Mouse (Mus musculus) lung, embryonic 14.5 days (tissue): ENCODE results near the gene Dntt. TPM values are rescaled to one million over a fixed set of nuclear protein-coding genes. Genes with fewer than 3 reads are reported as not detected.

ENCODE experiments used
- ATAC-seq: fragments of 200-750 bp; cut with Nextera tagmentation; 2 replicates; pipeline ENCODE4 v1.8.0; 2017; ENCODE audit warnings: mild to moderate bottlenecking, moderate TSS enrichment, moderate library complexity; ENCODE audit not compliant: insufficient read depth
- DNase-seq: peaks from one replicate; pipeline ENCODE4 v3.0.0-alpha.2; 2015
- H3K27ac ChIP-seq: fragments of 300-500 bp; sonication (generic); 2 replicates; pipeline ENCODE4 v1.5.1; 2014; ENCODE audit warnings: low read depth, mild to moderate bottlenecking, moderate library complexity
- H3K27me3 ChIP-seq: fragments of 300-500 bp; sonication (generic); 2 replicates; pipeline ENCODE4 v1.6.1; 2014; ENCODE audit warnings: low read length, control low read depth; ENCODE audit not compliant: insufficient read depth
- H3K36me3 ChIP-seq: fragments of 300-500 bp; sonication (generic); 2 replicates; pipeline ENCODE4 v1.6.1; 2014; ENCODE audit warnings: control low read depth; ENCODE audit not compliant: insufficient read depth
- H3K4me1 ChIP-seq: fragments of 300-500 bp; sonication (generic); 2 replicates; pipeline ENCODE4 v1.6.1; 2014; ENCODE audit warnings: antibody characterized with exemption, control low read depth; ENCODE audit not compliant: insufficient read depth
- H3K4me2 ChIP-seq: fragments of 300-500 bp; sonication (generic); 2 replicates; pipeline ENCODE4 v1.6.1; 2014; ENCODE audit warnings: mild to moderate bottlenecking
- H3K4me3 ChIP-seq: fragments of 300-500 bp; sonication (generic); 2 replicates; pipeline ENCODE4 v1.5.1; 2014; ENCODE audit warnings: low read depth, low read length
- H3K9ac ChIP-seq: fragments of 300-500 bp; sonication (generic); 2 replicates; pipeline ENCODE4 v1.6.1; 2014
- H3K9me3 ChIP-seq: fragments of 300-500 bp; sonication (generic); 2 replicates; pipeline ENCODE4 v1.6.1; 2016; ENCODE audit warnings: low read depth, low read length, control low read depth
- CTCF ChIP-seq: IDR thresholded peaks from 2 replicates; pipeline ENCODE4 v1.5.1; 2016; ENCODE audit warnings: antibody characterized with exemption, low read depth
- WGBS: fragments of 180-500 bp; shearing (Covaris S2); extraction: QIAGEN DNeasy Blood & Tissue Kit; methylation state at CpG from one replicate; pipeline ENCODE4 v1.1.7; 2014; 5-methylcytosine and 5-hydroxymethylcytosine counted together
- polyA plus RNA-seq: library from polyadenylated mRNA; unstranded; fragments of >200 nt; fragmentation: Nextera tagmentation; extraction: Ambion mirVana; gene quantifications from 2 replicates; pipeline ENCODE4 v1.2.1, GENCODE M21; 2014

Dntt gene
- polyA plus RNA-seq, 1 experiment from 2014 or later, result 0.18 TPM

DNA sequence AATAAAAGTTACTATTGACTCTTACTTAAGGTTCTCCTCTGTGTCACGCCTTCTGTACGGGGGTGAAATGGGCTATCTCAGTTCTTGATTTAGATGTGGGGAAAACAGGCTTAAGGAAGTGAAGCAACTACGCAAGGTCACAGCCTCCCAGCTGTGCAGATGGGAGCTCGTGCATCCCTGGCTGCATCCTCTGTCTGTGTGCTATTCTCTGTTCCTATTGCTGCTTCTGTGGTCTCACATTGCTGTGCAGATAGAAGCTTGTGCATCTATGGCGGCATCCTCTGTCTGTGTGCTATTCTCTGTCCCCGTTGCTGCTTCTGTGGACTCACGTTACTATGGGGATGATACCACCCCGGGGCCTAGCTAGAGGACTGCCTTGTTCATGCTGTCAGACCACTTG, 2.5 kb upstream of the Dntt start:
- Histone ChIP-seq H3K36me3 (no peaks in the 10 kb centered on the region), H3K9me3 (no peaks in the 10 kb centered on the region), H3K9ac (no peak overlapping the region), H3K27ac (no peak overlapping the region), H3K4me2 (no peak overlapping the region), H3K27me3 (no peaks in the 10 kb centered on the region), H3K4me1 (no peaks in the 10 kb centered on the region), H3K4me3 (no peak overlapping the region)
- ATAC-seq (no peak), DNase-seq (no peak)
- WGBS, result 83% methylated on average over 8 of the region's 8 CpGs
- no peak for TF ChIP-seq CTCF

- DNase-seq, result no peak
These were observed 2.1 kb upstream of the Dntt start for GRCm38 (mm10) chr19:41027024-41027423.

DNA sequence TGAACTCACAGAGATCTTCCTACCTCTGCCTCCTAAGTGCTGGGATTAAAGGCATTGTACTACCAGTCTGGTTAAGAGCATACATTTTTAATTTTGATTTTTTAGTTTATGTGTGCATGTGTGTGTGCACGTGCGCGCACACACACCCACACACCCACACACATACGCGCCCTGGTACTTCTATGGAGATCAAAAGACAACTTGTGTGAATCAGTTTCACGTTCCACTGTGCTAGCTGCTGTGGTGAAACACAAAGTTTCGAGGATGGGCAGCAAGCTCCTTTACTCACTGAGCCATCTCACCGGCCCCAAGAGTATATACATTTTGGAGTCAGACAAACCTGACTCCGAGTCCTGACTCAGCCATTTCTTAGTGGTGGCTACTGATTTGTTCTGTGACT, 1.5 kb upstream of the Dntt start:
- Histone ChIP-seq H3K4me3 (no peak overlapping the region), H3K4me2 (no peak overlapping the region), H3K27me3 (no peaks in the 10 kb centered on the region), H3K27ac (no peak overlapping the region), H3K9ac (no peak overlapping the region), H3K4me1 (no peaks in the 10 kb centered on the region), H3K36me3 (no peaks in the 10 kb centered on the region), H3K9me3 (no peaks in the 10 kb centered on the region)
- ATAC-seq (no peak), DNase-seq (no peak)
- WGBS, result 93% methylated on average over 9 of the region's 9 CpGs
- no peak for TF ChIP-seq CTCF

More at GRCm38 (mm10) chr19:41027024-41027423, 2.1 kb upstream of the Dntt start:
- Histone ChIP-seq H3K4me1 (no peaks in the 10 kb centered on the region), H3K9ac (no peak overlapping the region), H3K27me3 (no peaks in the 10 kb centered on the region), H3K4me3 (no peak overlapping the region), H3K9me3 (no peaks in the 10 kb centered on the region), H3K27ac (no peak overlapping the region), H3K4me2 (no peak overlapping the region), H3K36me3 (no peaks in the 10 kb centered on the region)
- no peak for TF ChIP-seq CTCF
- no peak for ATAC-seq
- 84% methylated on average over 5 of the region's 5 CpGs for WGBS

- TF ChIP-seq CTCF, result no peak
- Histone ChIP-seq H3K27me3 (no peaks in the 10 kb centered on the region), H3K4me3 (no peak overlapping the region), H3K9ac (no peak overlapping the region), H3K36me3 (no peaks in the 10 kb centered on the region), H3K4me2 (no peak overlapping the region), H3K4me1 (no peaks in the 10 kb centered on the region), H3K27ac (no peak overlapping the region), H3K9me3 (no peaks in the 10 kb centered on the region)
- no peak for ATAC-seq
- WGBS, result 46% methylated on average over 6 of the region's 6 CpGs
- DNase-seq, result no peak
These were observed 1.1 kb downstream of the Dntt start for GRCm38 (mm10) chr19:41030161-41030560.

DNA sequence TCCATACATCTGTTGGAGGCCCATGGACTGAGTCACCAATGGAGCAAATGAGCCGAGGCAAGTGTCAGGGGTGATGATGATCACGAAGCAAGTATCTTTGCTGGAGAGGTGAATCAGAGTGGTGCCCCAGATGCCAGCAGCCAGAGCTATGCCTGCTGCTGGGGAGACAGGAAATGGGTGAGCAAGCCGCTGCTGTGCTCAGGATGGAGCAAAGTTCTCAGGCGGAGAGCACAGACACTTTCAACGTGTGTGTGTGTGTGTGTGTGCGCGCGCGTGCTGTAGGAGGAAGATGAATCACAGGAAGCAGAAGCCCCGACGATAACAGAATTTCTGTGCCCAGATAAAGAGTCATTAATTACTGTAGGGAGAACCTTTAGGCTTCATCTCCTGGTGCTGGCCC, 1.9 kb downstream of the Dntt start:
- ATAC-seq, result no peak
- Histone ChIP-seq H3K4me3 (no peak overlapping the region), H3K9ac (no peak overlapping the region), H3K9me3 (no peaks in the 10 kb centered on the region), H3K27me3 (no peaks in the 10 kb centered on the region), H3K4me2 (no peak overlapping the region), H3K27ac (no peak overlapping the region), H3K4me1 (no peaks in the 10 kb centered on the region), H3K36me3 (no peaks in the 10 kb centered on the region)
- TF ChIP-seq CTCF, result no peak
- WGBS, result 40% methylated on average over 11 of the region's 11 CpGs
- DNase-seq, result peak; percentile 55

DNA sequence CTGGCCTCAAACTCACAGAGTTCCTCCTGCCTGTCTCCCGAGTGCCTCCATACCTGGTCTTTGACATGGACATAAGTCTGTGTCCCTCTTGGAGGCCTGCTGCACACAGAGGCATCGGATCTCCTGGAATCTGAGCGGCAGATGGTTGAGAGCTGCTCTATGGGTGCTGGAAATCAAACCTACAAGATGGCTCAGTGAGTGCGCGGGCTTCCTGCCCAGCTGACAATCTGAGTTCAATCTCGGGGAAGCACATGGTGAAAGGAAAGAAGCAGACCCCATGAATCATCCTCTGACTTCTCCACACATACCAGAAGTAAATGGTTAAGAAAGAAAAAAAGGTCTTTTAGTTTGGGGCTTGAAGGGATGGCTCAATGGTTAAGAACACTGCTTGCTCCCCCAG, 2.8 kb downstream of the Dntt start:
- H3K4me1 ChIP-seq, result no peaks in the 10 kb centered on the region
- no peak overlapping the region for H3K27ac ChIP-seq
- H3K9me3 ChIP-seq, result no peaks in the 10 kb centered on the region
- H3K9ac ChIP-seq, result no peak overlapping the region
- no peak for ATAC-seq
- H3K36me3 ChIP-seq, result no peaks in the 10 kb centered on the region
- no peak for DNase-seq
- WGBS, result 79% methylated on average over 6 of the region's 6 CpGs
- no peaks in the 10 kb centered on the region for H3K27me3 ChIP-seq
- H3K4me3 ChIP-seq, result no peak overlapping the region
- no peak for TF ChIP-seq CTCF
- H3K4me2 ChIP-seq, result no peak overlapping the region

- H3K4me2 ChIP-seq, result no peak overlapping the region
- no peak overlapping the region for H3K27ac ChIP-seq
- no peaks in the 10 kb centered on the region for H3K36me3 ChIP-seq
- no peaks in the 10 kb centered on the region for H3K27me3 ChIP-seq
- no peaks in the 10 kb centered on the region for H3K9me3 ChIP-seq
- no peaks in the 10 kb centered on the region for H3K4me1 ChIP-seq
- H3K9ac ChIP-seq, result no peak overlapping the region
- H3K4me3 ChIP-seq, result no peak overlapping the region
- no peak for ATAC-seq
- 53% methylated on average over 4 of the region's 4 CpGs for WGBS
- no peak for TF ChIP-seq CTCF
- DNase-seq, result no peak
These were observed 6.9 kb downstream of the Dntt start for GRCm38 (mm10) chr19:41035809-41036551.
